Mouse (Mus musculus) lung, adult 2 months (tissue): ENCODE measurements around the gene Hmg20a.

Source experiments
- CTCF ChIP-seq: fragments of 200-500 bp; IDR thresholded peaks from 2 replicates; pipeline ENCODE4 v1.5.1; 2011; ENCODE audit warnings: mild to moderate bottlenecking, low read length, control low read depth; ENCODE audit not compliant: insufficient read depth
- POLR2A ChIP-seq: fragments of 200-500 bp; IDR thresholded peaks from 2 replicates; pipeline ENCODE4 v1.6.1; 2011; ENCODE audit warnings: low read depth, mild to moderate bottlenecking, control low read depth, low read length, borderline replicate concordance; ENCODE audit errors: extremely low read depth

DNA sequence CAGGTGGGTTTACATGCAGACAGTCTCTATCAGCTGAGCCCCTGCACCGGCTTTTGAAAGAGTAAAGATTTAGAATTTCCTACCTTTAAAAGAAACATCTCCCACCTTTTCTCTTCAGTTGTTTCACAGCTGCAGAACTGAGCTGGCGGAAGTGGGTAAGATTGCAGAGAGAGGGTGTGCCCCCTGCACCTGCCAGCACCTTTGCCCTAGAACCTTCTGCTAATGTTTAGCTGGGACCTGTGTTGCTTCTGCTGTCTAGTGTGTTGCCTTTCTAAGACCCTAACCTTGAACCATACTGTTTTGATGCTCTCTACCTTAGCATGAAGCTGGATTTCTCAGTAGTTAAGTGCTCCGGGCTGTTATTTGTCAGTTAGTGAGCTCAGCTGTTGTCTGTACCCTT is 38.0 kb downstream of the Hmg20a start:
- no peak for TF ChIP-seq CTCF
- no peak for TF ChIP-seq POLR2A
